Mouse (Mus musculus): Measurements from ENCODE around the gene Ttc16. TPM values are rescaled to one million over a fixed set of nuclear protein-coding genes. Genes with fewer than 3 reads are reported as not detected.
A peak's percentile ranks its signal among the peaks of the same experiment; 100 is the strongest.

The Ttc16 gene
- total RNA-seq (2021): under 1 TPM; 0.13 to 0.26 TPM
- long read RNA-seq, experiment 1: 0 reads
- long read RNA-seq, experiment 2, partial matches to known transcripts: 1 of 2 reads
- long read RNA-seq, experiment 2, other reads (novel, unspliced or antisense): 1 of 2 reads

- DNase-seq (ENCODE audit: low spot score in 2 of 2): peak; percentile 97
These were observed at the start of gene Ttc16, which contains the start of gene Ptrh1 for GRCm38 (mm10) chr2:32775359-32776074. Gene Ttc16 (minus strand): TSS chr2:32775633. Gene Ptrh1 (plus strand): TSS chr2:32775786.

- DNase-seq (ENCODE audit: low spot score in 2 of 2): no peak
These were observed 49.3 kb upstream of the Ttc16 start for GRCm38 (mm10) chr2:32824778-32825177.

GRCm38 (mm10) chr2:32824181-32824580 lies 48.7 kb upstream of the Ttc16 start:
- DNase-seq (ENCODE audit: low spot score in 2 of 2): no peak

- DNase-seq (ENCODE audit: low spot score in 2 of 2): no peak
These were observed 48.2 kb upstream of the Ttc16 start for GRCm38 (mm10) chr2:32823579-32824154.

- no peak for DNase-seq (ENCODE audit: low spot score in 2 of 2)
These were observed 47.7 kb upstream of the Ttc16 start for GRCm38 (mm10) chr2:32823153-32823552.

- no peak for DNase-seq (ENCODE audit: low spot score in 2 of 2)
These were observed 47.2 kb upstream of the Ttc16 start for GRCm38 (mm10) chr2:32822643-32823042.

GRCm38 (mm10) chr2:32821041-32821802 lies 45.8 kb upstream of the Ttc16 start:
- DNase-seq (ENCODE audit: low spot score in 2 of 2): peak; percentile 23 to 53

GRCm38 (mm10) chr2:32818208-32818607 lies 42.8 kb upstream of the Ttc16 start:
- no peak for DNase-seq (ENCODE audit: low spot score in 2 of 2)

- no peak for DNase-seq (ENCODE audit: low spot score in 2 of 2)
These were observed 42.2 kb upstream of the Ttc16 start for GRCm38 (mm10) chr2:32817589-32817988.

- DNase-seq (ENCODE audit: low spot score in 2 of 2): no peak
These were observed 41.6 kb upstream of the Ttc16 start for GRCm38 (mm10) chr2:32816946-32817581.

GRCm38 (mm10) chr2:32816497-32816896 lies 41.1 kb upstream of the Ttc16 start:
- no peak for DNase-seq (ENCODE audit: low spot score in 2 of 2)

- DNase-seq (ENCODE audit: low spot score in 2 of 2): no peak
These were observed 36.5 kb upstream of the Ttc16 start for GRCm38 (mm10) chr2:32811959-32812358.

GRCm38 (mm10) chr2:32808816-32809566 lies 33.6 kb upstream of the Ttc16 start:
- no peak for DNase-seq (ENCODE audit: low spot score in 2 of 2)

GRCm38 (mm10) chr2:32798251-32798962 lies 23.0 kb upstream of the Ttc16 start:
- DNase-seq (ENCODE audit: low spot score in 2 of 2): no peak

- DNase-seq (ENCODE audit: low spot score in 2 of 2): no peak
These were observed 20.4 kb upstream of the Ttc16 start for GRCm38 (mm10) chr2:32795748-32796418.

- DNase-seq (ENCODE audit: low spot score in 2 of 2): no peak
These were observed 15.9 kb upstream of the Ttc16 start for GRCm38 (mm10) chr2:32791297-32791696.

GRCm38 (mm10) chr2:32788581-32788980 lies 13.1 kb upstream of the Ttc16 start:
- DNase-seq (ENCODE audit: low spot score in 2 of 2): no peak

- DNase-seq (ENCODE audit: low spot score in 2 of 2): no peak
These were observed 11.7 kb upstream of the Ttc16 start for GRCm38 (mm10) chr2:32787176-32787575.

GRCm38 (mm10) chr2:32784048-32784681 lies 8.7 kb upstream of the Ttc16 start, which contains the start of gene Cfap157:
Gene Cfap157 (minus strand): TSS chr2:32784428.
- DNase-seq (ENCODE audit: low spot score in 2 of 2): no peak
